Mouse (Mus musculus): Measurements from ENCODE around the gene Gm11168. TPM values are rescaled to one million over a fixed set of nuclear protein-coding genes. Genes with fewer than 3 reads are reported as not detected.
"Not testable (repeated sequence)": the region's sequence is repeated elsewhere in the genome, so short reads cannot be mapped to it uniquely, and the experiment has no call there.

The Gm11168 gene
- polyA plus RNA-seq, 1 experiment from 2014 or later = not detected

DNA sequence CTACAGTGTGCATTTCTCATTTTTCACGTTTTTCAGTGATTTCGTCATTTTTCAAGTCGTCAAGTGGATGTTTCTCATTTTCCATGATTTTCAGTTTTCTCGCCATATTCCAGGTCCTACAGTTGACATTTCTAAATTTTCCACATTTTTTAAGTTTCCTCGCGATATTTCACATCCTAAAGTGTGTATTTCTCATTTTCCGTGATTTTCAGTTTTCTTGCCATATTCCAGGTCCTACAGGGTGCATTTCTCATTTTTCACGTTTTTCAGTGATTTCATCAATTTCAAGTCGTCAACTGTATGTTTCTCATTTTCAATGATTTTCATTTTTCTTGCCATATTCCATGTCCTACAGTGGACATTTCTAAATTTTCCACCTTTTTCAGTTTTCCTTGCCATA is 14.0 kb downstream of the Gm11168 start, which contains the start of gene Gm10719:
Gene Gm10719, plus strand, starts transcription at position 301 of the 400 bp plus-strand sequence.
- 68% methylated on average over 2 of the region's 9 CpGs for WGBS
- H3K4me1 ChIP-seq (replicated peaks); ATAC-seq (ENCODE audit: low FRiP score, low read depth); H3K4me3 ChIP-seq; H3K36me3 ChIP-seq; H3K27ac ChIP-seq (replicated peaks); H3K9me3 ChIP-seq; H3K4me2 ChIP-seq; H3K9ac ChIP-seq; H3K27me3 ChIP-seq: not testable (repeated sequence)

- not testable (repeated sequence) for ATAC-seq (ENCODE audit: low FRiP score, low read depth); H3K4me2 ChIP-seq; H3K9me3 ChIP-seq; H3K27ac ChIP-seq (replicated peaks); H3K4me3 ChIP-seq; H3K36me3 ChIP-seq; H3K4me1 ChIP-seq (replicated peaks); H3K9ac ChIP-seq; H3K27me3 ChIP-seq
- WGBS = 60% methylated on average over 9 of the region's 9 CpGs
Measured at GRCm38 (mm10) chr9:3018944-3019343, 15.8 kb downstream of the Gm11168 start.

DNA sequence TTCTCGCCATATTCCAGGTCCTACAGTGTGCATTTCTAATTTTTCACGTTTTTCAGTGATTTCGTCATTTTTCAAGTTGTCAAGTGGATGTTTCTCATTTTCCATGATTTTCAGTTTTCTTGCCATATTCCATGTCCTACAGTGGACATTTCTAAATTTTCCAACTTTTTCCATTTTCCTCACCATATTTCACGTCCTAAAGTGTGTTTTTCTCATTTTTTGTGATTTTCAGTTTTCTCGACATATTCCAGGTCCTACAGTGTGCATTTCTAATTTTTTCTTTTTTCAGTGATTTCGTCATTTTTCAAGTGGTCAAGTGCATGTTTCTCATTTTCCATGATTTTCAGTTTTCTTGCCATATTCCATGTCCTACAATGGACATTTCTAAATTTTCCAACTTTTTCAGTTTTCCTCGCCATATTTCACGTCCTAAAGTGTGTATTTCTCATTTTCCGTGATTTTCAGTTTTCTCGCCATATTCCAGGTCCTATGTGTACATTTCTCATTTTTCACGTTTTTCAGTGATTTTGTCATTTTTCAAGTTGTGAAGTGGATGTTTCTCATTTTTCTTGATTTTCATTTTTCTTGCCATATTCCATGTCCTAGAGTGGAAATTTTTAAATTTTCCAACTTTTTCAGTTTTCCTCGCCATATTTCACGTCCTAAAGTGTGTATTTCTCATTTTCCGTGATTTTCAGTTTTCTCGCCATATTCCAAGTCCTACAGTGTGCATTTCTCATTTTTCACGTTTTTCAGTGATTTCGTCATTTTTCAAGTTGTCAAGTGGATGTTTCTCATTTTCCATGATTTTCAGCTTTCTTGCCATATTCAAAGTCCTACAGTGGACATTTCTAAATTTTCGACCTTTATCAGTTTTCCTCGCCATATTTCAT is 16.9 kb downstream of the Gm11168 start:
- not testable (repeated sequence) for H3K4me2 ChIP-seq; H3K4me3 ChIP-seq; H3K36me3 ChIP-seq; H3K9ac ChIP-seq; H3K9me3 ChIP-seq; H3K27ac ChIP-seq (replicated peaks); H3K27me3 ChIP-seq; H3K4me1 ChIP-seq (replicated peaks)
- ATAC-seq (ENCODE audit: low FRiP score, low read depth) = peak; percentile 77; the same call in 1 of the 2 replicates
- WGBS = 76% methylated on average over 16 of the region's 19 CpGs

DNA sequence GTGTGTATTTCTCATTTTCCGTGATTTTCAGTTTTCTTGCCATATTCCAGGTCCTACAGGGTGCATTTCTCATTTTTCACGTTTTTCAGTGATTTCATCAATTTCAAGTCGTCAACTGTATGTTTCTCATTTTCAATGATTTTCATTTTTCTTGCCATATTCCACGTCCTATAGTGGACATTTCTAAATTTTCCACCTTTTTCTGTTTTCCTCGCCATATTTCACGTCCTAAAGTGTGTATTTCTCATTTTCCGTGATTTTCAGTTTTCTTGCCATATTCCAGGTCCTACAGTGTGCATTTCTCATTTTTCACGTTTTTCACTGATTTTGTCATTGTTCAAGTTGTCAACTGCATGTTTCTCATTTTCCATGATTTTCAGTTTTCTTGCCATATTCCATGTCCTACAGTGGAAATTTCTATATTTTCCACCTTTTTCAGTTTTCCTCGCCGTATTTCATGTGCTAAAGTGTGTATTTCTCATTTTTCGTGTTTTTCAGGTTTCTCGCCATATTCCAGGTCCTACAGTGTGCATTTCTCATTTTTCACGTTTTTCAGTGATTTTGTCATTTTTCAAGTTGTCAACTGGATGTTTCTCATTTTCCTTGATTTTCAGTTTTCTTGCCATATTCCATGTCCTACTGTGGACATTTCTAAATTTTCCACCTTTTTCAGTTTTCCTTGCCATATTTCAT is 19.3 kb downstream of the Gm11168 start:
- H3K27ac ChIP-seq (replicated peaks); ATAC-seq (ENCODE audit: low FRiP score, low read depth); H3K4me3 ChIP-seq; H3K4me2 ChIP-seq; H3K36me3 ChIP-seq; H3K4me1 ChIP-seq (replicated peaks); H3K9me3 ChIP-seq; H3K9ac ChIP-seq; H3K27me3 ChIP-seq: not testable (repeated sequence)
- 73% methylated on average over 10 of the region's 13 CpGs for WGBS

- not testable (repeated sequence) for H3K4me3 ChIP-seq; H3K4me1 ChIP-seq (replicated peaks); H3K27ac ChIP-seq (replicated peaks); H3K4me2 ChIP-seq; ATAC-seq (ENCODE audit: low FRiP score, low read depth); H3K9me3 ChIP-seq; H3K36me3 ChIP-seq; H3K27me3 ChIP-seq; H3K9ac ChIP-seq
- WGBS = 78% methylated on average over 12 of the region's 13 CpGs
Measured at GRCm38 (mm10) chr9:3023312-3023984, 20.3 kb downstream of the Gm11168 start, which contains the start of gene Gm10718. TSS of gene Gm10718 (plus strand) at chr9:3023547.

DNA sequence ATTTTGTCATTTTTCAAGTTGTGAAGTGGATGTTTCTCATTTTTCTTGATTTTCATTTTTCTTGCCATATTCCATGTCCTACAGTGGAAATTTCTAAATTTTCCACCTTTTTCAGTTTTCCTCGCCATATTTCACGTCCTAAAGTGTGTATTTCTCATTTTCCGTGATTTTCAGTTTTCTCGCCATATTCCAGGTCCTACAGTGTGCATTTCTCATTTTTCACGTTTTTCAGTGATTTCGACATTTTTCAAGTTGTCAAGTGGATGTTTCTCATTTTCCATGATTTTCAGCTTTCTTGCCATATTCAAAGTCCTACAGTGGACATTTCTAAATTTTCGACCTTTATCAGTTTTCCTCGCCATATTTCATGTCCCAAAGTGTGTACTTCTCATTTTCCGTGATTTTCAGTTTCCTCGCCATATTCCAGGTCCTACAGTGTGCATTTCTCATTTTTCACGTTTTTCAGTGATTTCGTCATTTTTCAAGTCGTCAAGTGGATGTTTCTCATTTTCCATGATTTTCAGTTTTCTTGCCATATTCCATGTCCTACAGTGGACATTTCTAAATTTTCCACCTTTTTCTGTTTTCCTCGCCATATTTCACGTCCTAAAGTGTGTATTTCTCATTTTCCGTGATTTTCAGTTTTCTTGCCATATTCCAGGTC is 21.0 kb downstream of the Gm11168 start:
- H3K9ac ChIP-seq; H3K9me3 ChIP-seq; H3K27ac ChIP-seq (replicated peaks); H3K36me3 ChIP-seq; ATAC-seq (ENCODE audit: low FRiP score, low read depth); H3K4me1 ChIP-seq (replicated peaks); H3K4me2 ChIP-seq; H3K27me3 ChIP-seq; H3K4me3 ChIP-seq: not testable (repeated sequence)
- 78% methylated on average over 16 of the region's 16 CpGs for WGBS

GRCm38 (mm10) chr9:3024912-3025467 is 21.8 kb downstream of the Gm11168 start, which contains the start of gene Gm10717:
TSS of gene Gm10717 (plus strand) at chr9:3025417.
- not testable (repeated sequence) for H3K36me3 ChIP-seq; H3K27ac ChIP-seq (replicated peaks); H3K4me3 ChIP-seq; H3K9me3 ChIP-seq; H3K4me1 ChIP-seq (replicated peaks); H3K27me3 ChIP-seq; H3K4me2 ChIP-seq; ATAC-seq (ENCODE audit: low FRiP score, low read depth); H3K9ac ChIP-seq
- 73% methylated on average over 12 of the region's 12 CpGs for WGBS

DNA sequence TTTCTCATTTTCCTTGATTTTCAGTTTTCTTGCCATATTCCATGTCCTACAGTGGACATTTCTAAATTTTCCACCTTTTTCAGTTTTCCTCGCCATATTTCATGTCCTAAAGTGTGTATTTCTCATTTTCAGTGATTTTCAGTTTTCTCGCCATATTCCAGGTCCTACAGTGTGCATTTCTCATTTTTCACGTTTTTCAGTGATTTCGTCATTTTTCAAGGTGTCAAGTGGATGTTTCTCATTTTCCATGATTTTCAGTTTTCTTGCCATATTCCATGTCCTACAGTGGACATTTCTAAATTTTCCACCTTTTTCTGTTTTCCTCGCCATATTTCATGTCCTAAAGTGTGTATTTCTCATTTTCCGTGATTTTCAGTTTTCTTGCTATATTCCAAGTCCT is 22.5 kb downstream of the Gm11168 start:
- H3K9me3 ChIP-seq; ATAC-seq (ENCODE audit: low FRiP score, low read depth); H3K27me3 ChIP-seq; H3K9ac ChIP-seq; H3K4me3 ChIP-seq; H3K4me1 ChIP-seq (replicated peaks); H3K4me2 ChIP-seq; H3K27ac ChIP-seq (replicated peaks); H3K36me3 ChIP-seq: not testable (repeated sequence)
- 72% methylated on average over 5 of the region's 6 CpGs for WGBS

DNA sequence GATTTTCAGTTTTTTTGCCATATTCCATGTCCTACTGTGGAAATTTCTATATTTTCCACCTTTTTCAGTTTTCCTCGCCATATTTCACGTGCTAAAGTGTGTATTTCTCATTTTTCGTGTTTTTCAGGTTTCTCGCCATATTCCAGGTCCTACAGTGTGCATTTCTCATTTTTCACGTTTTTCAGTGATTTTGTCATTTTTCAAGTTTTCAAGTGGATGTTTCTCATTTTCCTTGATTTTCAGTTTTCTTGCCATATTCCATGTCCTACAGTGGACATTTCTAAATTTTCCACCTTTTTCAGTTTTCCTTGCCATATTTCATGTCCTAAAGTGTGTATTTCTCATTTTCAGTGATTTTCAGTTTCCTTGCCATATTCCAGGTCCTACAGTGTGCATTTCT is 23.0 kb downstream of the Gm11168 start:
- H3K36me3 ChIP-seq; H3K27me3 ChIP-seq; H3K9me3 ChIP-seq; H3K4me3 ChIP-seq; H3K4me1 ChIP-seq (replicated peaks); H3K4me2 ChIP-seq; H3K27ac ChIP-seq (replicated peaks); ATAC-seq (ENCODE audit: low FRiP score, low read depth); H3K9ac ChIP-seq: not testable (repeated sequence)
- WGBS = 75% methylated on average over 5 of the region's 5 CpGs

DNA sequence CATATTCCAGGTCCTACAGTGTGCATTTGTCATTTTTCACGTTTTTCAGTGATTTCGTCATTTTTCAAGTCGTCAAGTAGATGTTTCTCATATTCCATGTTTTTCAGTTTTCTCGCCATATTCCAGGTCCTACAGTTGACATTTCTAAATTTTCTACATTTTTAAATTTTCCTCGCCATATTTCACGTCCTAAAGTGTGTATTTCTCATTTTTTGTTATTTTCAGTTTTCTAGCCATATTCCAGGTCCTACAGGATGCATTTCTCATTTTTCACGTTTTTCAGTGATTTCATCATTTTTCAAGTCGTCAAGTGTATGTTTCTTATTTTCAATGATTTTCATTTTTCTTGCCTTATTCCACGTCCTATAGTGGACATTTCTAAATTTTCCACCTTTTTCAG is 23.6 kb downstream of the Gm11168 start:
- H3K4me2 ChIP-seq; H3K4me3 ChIP-seq; H3K9ac ChIP-seq; ATAC-seq (ENCODE audit: low FRiP score, low read depth); H3K4me1 ChIP-seq (replicated peaks); H3K9me3 ChIP-seq; H3K27ac ChIP-seq (replicated peaks); H3K27me3 ChIP-seq; H3K36me3 ChIP-seq: not testable (repeated sequence)
- WGBS = 67% methylated on average over 9 of the region's 9 CpGs

- not testable (repeated sequence) for H3K36me3 ChIP-seq; H3K9ac ChIP-seq; H3K9me3 ChIP-seq; H3K27ac ChIP-seq (replicated peaks); H3K27me3 ChIP-seq; H3K4me3 ChIP-seq; H3K4me1 ChIP-seq (replicated peaks); H3K4me2 ChIP-seq
- peak; percentile 9; the same call in 1 of the 2 replicates for ATAC-seq (ENCODE audit: low FRiP score, low read depth)
- WGBS = 70% methylated on average over 9 of the region's 9 CpGs
Measured at GRCm38 (mm10) chr9:3027200-3027599, 24.1 kb downstream of the Gm11168 start.
